8 mouse cellular contexts compared by ENCODE assay signal in genomic region chr7:98359951-98360620, GRCm38 (mm10). TPM values are rescaled to one million over a fixed set of nuclear protein-coding genes. Genes with fewer than 3 reads are reported as not detected.
A peak's percentile ranks its signal among the peaks of the same experiment; 100 is the strongest.
DNase-seq lines count a peak whose midpoint lies in the region; ATAC-seq and TF ChIP-seq lines count a peak whose summit lies in the region.

No protein-coding gene starts in this region.

- no peak for TF ChIP-seq POLR2A in small intestine, adult 2 months (IDR thresholded peaks at IDR 0.05; ENCODE audit: low read depth, low read length)

- no peaks in the 10 kb centered on the region for H3K36me3 ChIP-seq in embryonic facial prominence, embryonic 11.5 days (replicated peaks; ENCODE audit: control insufficient read depth, insufficient read depth, low read depth, low read length)
- peaks cover 2% of the 10 kb centered on the region; the same call in 1 of the 2 replicates for H3K36me3 ChIP-seq in small intestine, adult 2 months (ENCODE audit: control insufficient read depth, insufficient read depth, low read length)

- peak; percentile 61 for ATAC-seq in embryonic facial prominence, embryonic 11.5 days (replicated peaks; ENCODE audit: insufficient number of reproducible peaks, low FRiP score, low TSS enrichment, low read depth)
- no peak for ATAC-seq in frontal cortex, adult (ENCODE audit: low TSS enrichment)

- H3K4me3 ChIP-seq in embryonic facial prominence, embryonic 11.5 days (ENCODE audit: low read depth, low read length) = peak overlapping the region; percentile 84
- peak overlapping the region; percentile 89 for H3K4me3 ChIP-seq in small intestine, adult 2 months (ENCODE audit: low read depth, low read length)

- no peaks in the 10 kb centered on the region for H3K9me3 ChIP-seq in embryonic facial prominence, embryonic 11.5 days (replicated peaks; ENCODE audit: control insufficient read depth, low read length)

- H3K27ac ChIP-seq in embryonic facial prominence, embryonic 11.5 days (replicated peaks; ENCODE audit: low read depth, low read length) = peak overlapping the region; percentile 76
- H3K27ac ChIP-seq in small intestine, adult 2 months (ENCODE audit: insufficient read depth, low read depth, low read length) = peak overlapping the region; percentile 38

- H3K9ac ChIP-seq in embryonic facial prominence, embryonic 11.5 days (replicated peaks; ENCODE audit: low read length) = peak overlapping the region; percentile 84

- H3K27me3 ChIP-seq in embryonic facial prominence, embryonic 11.5 days (ENCODE audit: control insufficient read depth, insufficient read depth, low read length) = no peaks in the 10 kb centered on the region
- H3K27me3 ChIP-seq in small intestine, adult 2 months (ENCODE audit: control insufficient read depth, insufficient read depth, low read length) = no peaks in the 10 kb centered on the region

- H3K4me2 ChIP-seq in embryonic facial prominence, embryonic 11.5 days (ENCODE audit: low read depth, low read length) = peak overlapping the region; percentile 89

- under 1% methylated on average over 33 of the region's 33 CpGs for WGBS in embryonic facial prominence, embryonic 11.5 days
- 8% methylated on average over 33 of the region's 33 CpGs for WGBS in small intestine, adult 2 months

- TF ChIP-seq CTCF in small intestine, adult 2 months (IDR thresholded peaks at IDR 0.05; ENCODE audit: extremely low read depth, insufficient read length, insufficient replicate concordance, low read depth, low read length) = no peak

- peak; percentile 61 for DNase-seq in urinary bladder, postnatal 25 days (ENCODE audit: low spot score)
- no peak for DNase-seq in urinary bladder, adult 2 months (ENCODE audit: low spot score)
- DNase-seq in embryonic facial prominence, embryonic 11.5 days (ENCODE audit: low spot score) = peak; percentile 75
- peak; percentile 38 to 54 for DNase-seq in heart, adult 9 months (ENCODE audit: low spot score in 2 of 2)
- peak; percentile 51 to 65 for DNase-seq in kidney, adult 8-10 months
- DNase-seq in lung, postnatal 10 days = peak; percentile 65

- peaks cover 17% of the 10 kb centered on the region for H3K4me1 ChIP-seq in embryonic facial prominence, embryonic 11.5 days (ENCODE audit: control insufficient read depth, insufficient read depth, low read length)
- peaks cover 21% of the 10 kb centered on the region; the same call in 1 of the 2 replicates for H3K4me1 ChIP-seq in small intestine, adult 2 months (ENCODE audit: control insufficient read depth, insufficient read depth, insufficient read length, low read length)

RNA-seq across cellular contexts. Expression of gene Tsku, which starts 1.0 kb away (rescaled TPM):
- 199 and 219 TPM in 2 replicates for polyA plus RNA-seq in urinary bladder, adult 2 months (2012; rRNA removed)
- polyA plus RNA-seq in embryonic facial prominence, embryonic 11.5 days (2014; fragmentation: Nextera tagmentation; extraction: Ambion mirVana) = 13.6 and 14.5 TPM in 2 replicates
- 34.0 and 55.0 TPM in 2 replicates for polyA plus RNA-seq in small intestine, adult 2 months (2012; rRNA removed)

RNA-seq across cellular contexts. Expression of gene Acer3, which starts 39.1 kb away (rescaled TPM):
- polyA plus RNA-seq in urinary bladder, adult 2 months (2012; rRNA removed) = 26.7 and 32.4 TPM in 2 replicates
- 18.7 and 21.5 TPM in 2 replicates for polyA plus RNA-seq in embryonic facial prominence, embryonic 11.5 days (2014; fragmentation: Nextera tagmentation; extraction: Ambion mirVana)
- polyA plus RNA-seq in small intestine, adult 2 months (2012; rRNA removed) = 1.4 and 4.2 TPM in 2 replicates
